Mouse (Mus musculus): ENCODE measurements around the gene Tmem117. TPM values are rescaled to one million over a fixed set of nuclear protein-coding genes. Genes with fewer than 3 reads are reported as not detected.

Gene Tmem117
- polyA plus RNA-seq, 1 experiment from 2014 or later: 16.1 TPM

GRCm38 (mm10) chr15:94885026-94885425, 256.0 kb downstream of the Tmem117 start:
- ATAC-seq (ENCODE audit: low FRiP score) (no peak), DNase-seq (ENCODE audit: low spot score) (no peak)
- 76% methylated on average over 4 of the region's 4 CpGs for WGBS
- Histone ChIP-seq H3K27ac (no peak overlapping the region), H3K9ac (no peak overlapping the region), H3K9me3 (ENCODE audit: control insufficient read depth, low read length) (no peaks in the 10 kb centered on the region), H3K36me3 (replicated peaks; ENCODE audit: control insufficient read depth, insufficient read depth) (no peaks in the 10 kb centered on the region), H3K4me1 (replicated peaks; ENCODE audit: control insufficient read depth, insufficient read depth, low read length) (no peaks in the 10 kb centered on the region), H3K4me3 (replicated peaks; ENCODE audit: low read length) (no peak overlapping the region), H3K27me3 (ENCODE audit: control insufficient read depth, insufficient read depth, low read length) (no peaks in the 10 kb centered on the region), H3K4me2 (replicated peaks) (no peak overlapping the region)

DNA sequence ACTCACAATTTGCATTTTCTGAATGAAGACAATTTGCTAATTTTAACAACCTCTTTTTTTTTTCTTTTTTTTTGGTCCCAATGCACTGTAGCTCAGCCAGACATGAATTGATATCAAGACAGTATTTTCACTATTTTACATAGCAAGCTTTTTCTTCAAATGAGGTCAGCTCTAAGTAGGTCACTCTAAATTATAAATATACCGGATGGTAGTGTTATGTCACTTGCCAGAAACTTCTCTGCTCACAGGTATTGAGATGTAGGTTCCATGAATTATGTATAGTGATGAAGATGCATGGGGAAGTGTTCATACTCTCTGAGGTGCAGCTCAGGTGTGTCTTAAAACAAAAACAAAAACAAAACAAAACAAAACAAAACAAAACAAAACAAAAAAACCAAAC, 264.2 kb downstream of the Tmem117 start:
- Histone ChIP-seq H3K4me1 (replicated peaks; ENCODE audit: control insufficient read depth, insufficient read depth, low read length) (0 out of 2 replicates have a peak, but pooled peaks cover 5% of the 10 kb centered on the region), H3K4me2 (replicated peaks) (no peak overlapping the region), H3K36me3 (replicated peaks; ENCODE audit: control insufficient read depth, insufficient read depth) (no peaks in the 10 kb centered on the region), H3K9me3 (ENCODE audit: control insufficient read depth, low read length) (no peaks in the 10 kb centered on the region), H3K4me3 (replicated peaks; ENCODE audit: low read length) (no peak overlapping the region), H3K9ac (no peak overlapping the region), H3K27me3 (ENCODE audit: control insufficient read depth, insufficient read depth, low read length) (no peaks in the 10 kb centered on the region), H3K27ac (no peak overlapping the region)
- no peak for ATAC-seq (ENCODE audit: low FRiP score)
- WGBS: 81% methylated on average over 1 of the region's 1 CpGs
- no peak for DNase-seq (ENCODE audit: low spot score)

GRCm38 (mm10) chr15:94894086-94894485, 265.1 kb downstream of the Tmem117 start:
- H3K27ac ChIP-seq: no peak overlapping the region
- no peaks in the 10 kb centered on the region for H3K9me3 ChIP-seq (ENCODE audit: control insufficient read depth, low read length)
- no peaks in the 10 kb centered on the region for H3K27me3 ChIP-seq (ENCODE audit: control insufficient read depth, insufficient read depth, low read length)
- DNase-seq (ENCODE audit: low spot score) (no peak), ATAC-seq (ENCODE audit: low FRiP score) (no peak)
- 55% methylated on average over 5 of the region's 5 CpGs for WGBS
- no peaks in the 10 kb centered on the region for H3K36me3 ChIP-seq (replicated peaks; ENCODE audit: control insufficient read depth, insufficient read depth)
- H3K4me3 ChIP-seq (replicated peaks; ENCODE audit: low read length): no peak overlapping the region
- 0 out of 2 replicates have a peak, but pooled peaks cover 5% of the 10 kb centered on the region for H3K4me1 ChIP-seq (replicated peaks; ENCODE audit: control insufficient read depth, insufficient read depth, low read length)
- no peak overlapping the region for H3K9ac ChIP-seq
- no peak overlapping the region for H3K4me2 ChIP-seq (replicated peaks)

- Histone ChIP-seq H3K4me1 (replicated peaks; ENCODE audit: control insufficient read depth, insufficient read depth, low read length) (0 out of 2 replicates have a peak, but pooled peaks cover 5% of the 10 kb centered on the region), H3K36me3 (replicated peaks; ENCODE audit: control insufficient read depth, insufficient read depth) (no peaks in the 10 kb centered on the region), H3K9me3 (ENCODE audit: control insufficient read depth, low read length) (no peaks in the 10 kb centered on the region), H3K27ac (no peak overlapping the region), H3K4me3 (replicated peaks; ENCODE audit: low read length) (no peak overlapping the region), H3K4me2 (replicated peaks) (no peak overlapping the region), H3K27me3 (ENCODE audit: control insufficient read depth, insufficient read depth, low read length) (no peaks in the 10 kb centered on the region), H3K9ac (no peak overlapping the region)
- ATAC-seq (ENCODE audit: low FRiP score) (no peak), DNase-seq (ENCODE audit: low spot score) (no peak)
- 94% methylated on average over 11 of the region's 11 CpGs for WGBS
These were observed 266.6 kb downstream of the Tmem117 start for GRCm38 (mm10) chr15:94895681-94896080.

GRCm38 (mm10) chr15:94903188-94903587, 274.2 kb downstream of the Tmem117 start:
- Histone ChIP-seq H3K4me3 (replicated peaks; ENCODE audit: low read length) (no peak overlapping the region), H3K27ac (no peak overlapping the region), H3K9ac (no peak overlapping the region), H3K4me2 (replicated peaks) (no peak overlapping the region), H3K27me3 (ENCODE audit: control insufficient read depth, insufficient read depth, low read length) (no peaks in the 10 kb centered on the region), H3K36me3 (replicated peaks; ENCODE audit: control insufficient read depth, insufficient read depth) (no peaks in the 10 kb centered on the region), H3K9me3 (ENCODE audit: control insufficient read depth, low read length) (no peaks in the 10 kb centered on the region), H3K4me1 (replicated peaks; ENCODE audit: control insufficient read depth, insufficient read depth, low read length) (no peaks in the 10 kb centered on the region)
- DNase-seq (ENCODE audit: low spot score) (no peak), ATAC-seq (ENCODE audit: low FRiP score) (no peak)
- WGBS: 93% methylated on average over 1 of the region's 1 CpGs

DNA sequence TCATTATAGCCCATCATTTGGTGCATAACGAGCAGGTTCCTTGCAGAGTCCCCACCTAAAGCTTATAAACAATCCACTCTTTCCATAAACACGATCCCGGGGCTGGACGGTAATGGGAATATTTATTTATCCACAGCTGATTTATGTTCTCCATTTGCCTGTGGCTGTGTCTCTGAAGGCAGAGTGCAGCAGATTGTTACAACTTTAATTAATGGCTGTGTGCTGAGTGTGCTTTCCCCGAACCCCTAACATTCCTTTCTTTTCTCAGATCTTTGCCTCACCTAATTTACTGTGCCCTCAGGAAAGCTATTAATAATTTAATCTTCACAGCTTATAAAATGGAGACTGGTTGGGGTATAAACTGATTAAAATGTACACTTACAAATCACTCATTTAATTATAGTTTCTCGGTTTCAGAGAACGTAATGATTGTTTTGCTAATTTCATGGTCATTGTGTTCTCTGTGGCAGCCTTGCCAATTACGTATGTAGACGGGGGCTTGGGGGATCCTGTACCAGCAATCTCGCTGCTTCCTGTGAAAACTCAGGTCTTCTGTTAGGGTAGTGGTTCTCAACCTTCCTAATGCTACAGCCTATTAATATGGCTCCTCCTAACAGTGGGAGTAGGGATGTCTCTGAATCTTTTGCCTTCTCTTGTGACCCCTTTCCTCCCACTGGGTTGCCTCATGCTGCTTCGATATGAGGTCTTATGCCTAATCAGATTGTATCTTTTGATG, 275.8 kb downstream of the Tmem117 start:
- H3K27me3 ChIP-seq (ENCODE audit: control insufficient read depth, insufficient read depth, low read length): no peaks in the 10 kb centered on the region
- H3K4me1 ChIP-seq (replicated peaks; ENCODE audit: control insufficient read depth, insufficient read depth, low read length): no peaks in the 10 kb centered on the region
- no peak overlapping the region for H3K4me3 ChIP-seq (replicated peaks; ENCODE audit: low read length)
- H3K9ac ChIP-seq: no peak overlapping the region
- DNase-seq (ENCODE audit: low spot score): peak; percentile 45
- WGBS: 48% methylated on average over 11 of the region's 11 CpGs
- H3K36me3 ChIP-seq (replicated peaks; ENCODE audit: control insufficient read depth, insufficient read depth): no peaks in the 10 kb centered on the region
- H3K9me3 ChIP-seq (ENCODE audit: control insufficient read depth, low read length): no peaks in the 10 kb centered on the region
- peak overlapping the region; percentile 24; the same call in 1 of the 2 replicates for H3K27ac ChIP-seq
- peak; percentile 37; the same call in 1 of the 2 replicates for ATAC-seq (ENCODE audit: low FRiP score)
- no peak overlapping the region for H3K4me2 ChIP-seq (replicated peaks)

DNA sequence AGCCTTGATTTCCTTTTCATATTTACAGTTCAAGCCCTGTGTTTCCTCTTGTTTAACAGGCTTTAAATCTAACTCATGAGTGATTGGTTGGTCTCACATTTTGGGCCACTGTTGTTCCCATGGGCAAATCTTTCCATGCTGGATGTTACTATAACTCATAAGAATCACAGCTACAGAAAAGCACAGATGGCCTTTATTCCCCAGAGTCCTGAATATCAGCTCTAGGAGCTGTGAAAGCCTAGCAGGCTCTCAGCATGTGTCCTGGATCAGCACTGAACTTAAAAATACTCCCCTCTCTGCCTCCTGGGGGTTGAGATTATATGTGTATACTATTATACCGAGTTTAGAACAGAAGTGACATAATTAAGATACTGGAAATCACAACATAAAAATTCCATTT, 292.6 kb downstream of the Tmem117 start:
- 18% methylated on average over 1 of the region's 1 CpGs for WGBS
- Histone ChIP-seq H3K4me3 (replicated peaks; ENCODE audit: low read length) (no peak overlapping the region), H3K27me3 (ENCODE audit: control insufficient read depth, insufficient read depth, low read length) (no peaks in the 10 kb centered on the region), H3K9ac (no peak overlapping the region), H3K27ac (no peak overlapping the region), H3K36me3 (replicated peaks; ENCODE audit: control insufficient read depth, insufficient read depth) (no peaks in the 10 kb centered on the region), H3K4me1 (replicated peaks; ENCODE audit: control insufficient read depth, insufficient read depth, low read length) (no peaks in the 10 kb centered on the region), H3K9me3 (ENCODE audit: control insufficient read depth, low read length) (no peaks in the 10 kb centered on the region), H3K4me2 (replicated peaks) (no peak overlapping the region)
- DNase-seq (ENCODE audit: low spot score) (no peak), ATAC-seq (ENCODE audit: low FRiP score) (no peak)

DNA sequence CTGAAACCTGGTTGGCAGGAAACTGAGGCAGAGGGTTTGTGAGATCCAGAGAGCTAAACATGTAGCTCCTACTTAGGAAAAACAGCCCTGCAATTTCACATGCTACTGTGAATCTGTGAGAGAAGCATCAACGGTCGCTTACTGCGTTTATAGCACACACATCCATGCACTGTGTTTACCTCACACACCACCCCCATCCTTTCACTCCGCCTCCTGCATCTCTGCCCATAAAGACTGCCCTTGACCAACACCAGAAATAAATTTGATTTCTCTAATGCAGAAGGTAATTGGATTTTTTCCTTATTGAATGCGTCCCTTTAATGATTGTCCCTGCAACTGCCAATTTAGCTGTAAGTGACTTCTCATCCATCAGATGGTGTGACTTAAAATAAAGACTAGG, 299.0 kb downstream of the Tmem117 start:
- Histone ChIP-seq H3K36me3 (replicated peaks; ENCODE audit: control insufficient read depth, insufficient read depth) (no peaks in the 10 kb centered on the region), H3K27me3 (ENCODE audit: control insufficient read depth, insufficient read depth, low read length) (no peaks in the 10 kb centered on the region), H3K27ac (0 out of 2 replicates have a peak overlapping the region, but pooled peaks have one; percentile 16), H3K9ac (no peak overlapping the region), H3K4me2 (replicated peaks) (no peak overlapping the region), H3K4me1 (replicated peaks; ENCODE audit: control insufficient read depth, insufficient read depth, low read length) (peaks cover 12% of the 10 kb centered on the region; the same call in 1 of the 2 replicates), H3K9me3 (ENCODE audit: control insufficient read depth, low read length) (no peaks in the 10 kb centered on the region), H3K4me3 (replicated peaks; ENCODE audit: low read length) (no peak overlapping the region)
- ATAC-seq (ENCODE audit: low FRiP score) (no peak), DNase-seq (ENCODE audit: low spot score) (no peak)
- WGBS: 60% methylated on average over 5 of the region's 5 CpGs

GRCm38 (mm10) chr15:94930743-94931142, 301.7 kb downstream of the Tmem117 start:
- Histone ChIP-seq H3K27me3 (ENCODE audit: control insufficient read depth, insufficient read depth, low read length) (no peaks in the 10 kb centered on the region), H3K27ac (no peak overlapping the region), H3K4me2 (replicated peaks) (no peak overlapping the region), H3K9ac (no peak overlapping the region), H3K36me3 (replicated peaks; ENCODE audit: control insufficient read depth, insufficient read depth) (no peaks in the 10 kb centered on the region), H3K4me3 (replicated peaks; ENCODE audit: low read length) (no peak overlapping the region), H3K4me1 (replicated peaks; ENCODE audit: control insufficient read depth, insufficient read depth, low read length) (peaks cover 12% of the 10 kb centered on the region; the same call in 1 of the 2 replicates), H3K9me3 (ENCODE audit: control insufficient read depth, low read length) (no peaks in the 10 kb centered on the region)
- WGBS: 48% methylated on average over 3 of the region's 3 CpGs
- ATAC-seq (ENCODE audit: low FRiP score) (no peak), DNase-seq (ENCODE audit: low spot score) (no peak)

All from hindbrain, embryonic 14.5 days (tissue).